Mouse (Mus musculus) thymus, adult 2 months (tissue): Measurements from ENCODE around the gene Rreb1. TPM values are rescaled to one million over a fixed set of nuclear protein-coding genes. Genes with fewer than 3 reads are reported as not detected.
A peak's percentile ranks its signal among the peaks of the same experiment; 100 is the strongest.

Experiments used
- DNase-seq: peaks from one replicate; pipeline ENCODE4 v3.0.0; 2021
- H3K27ac ChIP-seq: fragments of 200-500 bp; 2 replicates; pipeline ENCODE4 v1.5.1; 2012; ENCODE audit warnings: low read length, control low read depth; ENCODE audit not compliant: control insufficient read depth, insufficient read depth
- H3K27me3 ChIP-seq: fragments of 200-500 bp; 2 replicates; pipeline ENCODE4 v1.6.1; 2012; ENCODE audit warnings: mild to moderate bottlenecking, low read length, moderate library complexity, mixed read lengths; ENCODE audit not compliant: control insufficient read depth, insufficient read depth
- H3K36me3 ChIP-seq: fragments of 200-500 bp; 2 replicates; pipeline ENCODE4 v1.6.1; 2012; ENCODE audit warnings: mild to moderate bottlenecking, low read length, moderate library complexity; ENCODE audit not compliant: control insufficient read depth, insufficient read depth
- H3K4me1 ChIP-seq: fragments of 200-500 bp; replicated peaks from 2 replicates; pipeline ENCODE4 v1.6.1; 2012; ENCODE audit warnings: low read length; ENCODE audit not compliant: control insufficient read depth, insufficient read depth
- H3K4me3 ChIP-seq: fragments of 200-500 bp; 2 replicates; pipeline ENCODE4 v1.5.1; 2012; ENCODE audit warnings: mild to moderate bottlenecking, low read length, control low read depth, moderate library complexity; ENCODE audit not compliant: control insufficient read depth, insufficient read depth
- CTCF ChIP-seq: fragments of 200-500 bp; IDR thresholded peaks from 2 replicates; pipeline ENCODE4 v1.5.1; 2012; ENCODE audit warnings: mild to moderate bottlenecking, control low read depth, low read length, moderate library complexity, borderline replicate concordance; ENCODE audit not compliant: control insufficient read depth, poor library complexity, insufficient read depth; ENCODE audit errors: extremely low read depth
- POLR2A ChIP-seq: fragments of 200-500 bp; IDR thresholded peaks from 2 replicates; pipeline ENCODE4 v1.6.1; 2012; ENCODE audit warnings: mild to moderate bottlenecking, low read length, control low read depth, moderate library complexity; ENCODE audit not compliant: control insufficient read depth, poor library complexity, insufficient read depth; ENCODE audit errors: extremely low read depth
- WGBS: fragments of 180-500 bp; shearing (Covaris S2); methylation state at CpG from one replicate; pipeline ENCODE4 v1.1.7; 2018; 5-methylcytosine and 5-hydroxymethylcytosine counted together
- polyA plus RNA-seq: library from polyadenylated mRNA; depleted of rRNA; stranded (reverse); fragments of >200 nt; gene quantifications from 2 replicates; pipeline ENCODE4 v1.2.3, GENCODE M21; 2012

The Rreb1 gene
- polyA plus RNA-seq, 1 experiment = 37.5 TPM

GRCm38 (mm10) chr13:37778594-37779231, 513 bp downstream of the Rreb1 start:
- under 1% methylated on average over 33 of the region's 33 CpGs for WGBS
- TF ChIP-seq POLR2A (peak; percentile 38; the same call in 1 of the 2 replicates), CTCF (no peak)
- H3K27me3 ChIP-seq = no peaks in the 10 kb centered on the region
- H3K4me3 ChIP-seq = peak overlapping the region; percentile 74
- peak; percentile 80 for DNase-seq
- H3K4me1 ChIP-seq = peaks cover 25% of the 10 kb centered on the region
- no peaks in the 10 kb centered on the region for H3K36me3 ChIP-seq
- H3K27ac ChIP-seq = peak overlapping the region; percentile 81

GRCm38 (mm10) chr13:37779251-37779667, 1.1 kb downstream of the Rreb1 start:
- WGBS = 2% methylated on average over 9 of the region's 9 CpGs
- Histone ChIP-seq H3K27me3 (no peaks in the 10 kb centered on the region), H3K4me1 (peaks cover 25% of the 10 kb centered on the region), H3K36me3 (no peaks in the 10 kb centered on the region), H3K4me3 (peak overlapping the region; percentile 74), H3K27ac (peak overlapping the region; percentile 81)
- peak; percentile 51 for DNase-seq
- TF ChIP-seq CTCF = no peak
- no peak for TF ChIP-seq POLR2A

- no peak for DNase-seq
- H3K36me3 ChIP-seq = no peaks in the 10 kb centered on the region
- no peak overlapping the region for H3K27ac ChIP-seq
- H3K4me1 ChIP-seq = peaks cover 25% of the 10 kb centered on the region
- TF ChIP-seq POLR2A (no peak), CTCF (no peak)
- 91% methylated on average over 2 of the region's 2 CpGs for WGBS
- no peak overlapping the region for H3K4me3 ChIP-seq
- no peaks in the 10 kb centered on the region for H3K27me3 ChIP-seq
Measured at GRCm38 (mm10) chr13:37781557-37781956, 3.4 kb downstream of the Rreb1 start.

DNA sequence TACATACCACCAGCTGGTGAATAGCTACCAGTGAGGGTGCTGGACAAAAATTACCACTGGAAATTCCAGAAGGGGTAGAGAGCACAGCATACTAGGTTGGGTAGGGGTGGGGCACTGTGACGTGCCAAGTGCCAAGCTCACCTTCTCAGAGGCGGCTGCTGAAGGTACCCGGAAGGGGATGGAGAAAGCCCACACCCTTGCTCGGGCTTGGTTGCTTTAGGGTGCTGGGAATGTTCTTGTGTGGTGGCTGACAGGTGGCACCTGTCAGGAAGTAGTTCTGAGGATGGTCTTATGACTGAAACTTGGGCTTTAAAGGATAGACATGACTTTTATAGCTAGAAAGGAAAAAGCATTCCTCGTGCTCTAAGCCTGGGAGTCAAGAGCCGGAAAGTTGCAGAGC, 3.9 kb downstream of the Rreb1 start:
- H3K4me3 ChIP-seq = no peak overlapping the region
- DNase-seq = no peak
- TF ChIP-seq CTCF = no peak
- TF ChIP-seq POLR2A = no peak
- no peak overlapping the region for H3K27ac ChIP-seq
- 80% methylated on average over 6 of the region's 6 CpGs for WGBS
- no peaks in the 10 kb centered on the region for H3K36me3 ChIP-seq
- H3K4me1 ChIP-seq = peaks cover 25% of the 10 kb centered on the region
- no peaks in the 10 kb centered on the region for H3K27me3 ChIP-seq

DNA sequence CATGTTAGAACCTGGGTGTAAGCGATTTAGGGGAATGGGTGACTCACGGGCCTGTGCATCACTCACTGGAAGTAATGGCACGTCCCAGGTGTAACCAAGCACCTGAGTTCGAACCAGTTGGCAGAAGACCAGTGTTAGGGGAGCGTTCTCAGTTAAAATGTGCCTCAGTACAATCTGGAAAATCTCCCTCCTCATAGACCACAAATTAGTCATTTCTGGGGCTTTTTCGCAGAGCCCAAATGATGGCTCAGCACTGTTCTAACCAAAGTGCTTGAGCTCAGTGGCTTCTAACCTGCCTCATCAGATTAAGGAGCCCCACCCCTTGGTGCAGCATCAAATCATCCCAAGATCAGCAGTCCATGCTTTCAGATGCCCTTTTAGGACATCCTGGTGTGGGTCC, 5.5 kb downstream of the Rreb1 start:
- Histone ChIP-seq H3K36me3 (no peaks in the 10 kb centered on the region), H3K27ac (no peak overlapping the region), H3K27me3 (no peaks in the 10 kb centered on the region), H3K4me3 (no peak overlapping the region), H3K4me1 (peaks cover 15% of the 10 kb centered on the region)
- no peak for DNase-seq
- WGBS = 85% methylated on average over 6 of the region's 6 CpGs
- TF ChIP-seq POLR2A = no peak
- no peak for TF ChIP-seq CTCF

GRCm38 (mm10) chr13:37784226-37784625, 6.0 kb downstream of the Rreb1 start:
- Histone ChIP-seq H3K4me1 (peaks cover 11% of the 10 kb centered on the region), H3K27me3 (no peaks in the 10 kb centered on the region), H3K27ac (no peak overlapping the region), H3K4me3 (no peak overlapping the region), H3K36me3 (no peaks in the 10 kb centered on the region)
- WGBS = 81% methylated on average over 7 of the region's 7 CpGs
- TF ChIP-seq CTCF = no peak
- TF ChIP-seq POLR2A = no peak
- DNase-seq = no peak
